Mouse (Mus musculus) midbrain, embryonic 10.5 days (tissue): ENCODE data around the gene Prmt7. TPM values are rescaled to one million over a fixed set of nuclear protein-coding genes. Genes with fewer than 3 reads are reported as not detected.

Source experiments
- DNase-seq: peaks from one replicate; pipeline ENCODE4 v3.0.0-alpha.2; 2017; ENCODE audit warnings: low spot score
- H3K27ac ChIP-seq: fragments of 300-500 bp; sonication (generic); replicated peaks from 2 replicates; pipeline ENCODE4 v1.5.1; 2016; ENCODE audit warnings: mild to moderate bottlenecking
- H3K27me3 ChIP-seq: fragments of 300-500 bp; sonication (generic); 2 replicates; pipeline ENCODE4 v1.6.1; 2016; ENCODE audit warnings: low read depth, mild to moderate bottlenecking; ENCODE audit not compliant: poor library complexity, severe bottlenecking
- H3K36me3 ChIP-seq: fragments of 300-500 bp; sonication (generic); 2 replicates; pipeline ENCODE4 v1.6.1; 2016; ENCODE audit warnings: mild to moderate bottlenecking, moderate library complexity
- H3K4me1 ChIP-seq: fragments of 300-500 bp; sonication (generic); 2 replicates; pipeline ENCODE4 v1.6.1; 2016
- H3K4me3 ChIP-seq: fragments of 300-500 bp; sonication (generic); 2 replicates; pipeline ENCODE4 v1.5.1; 2016; ENCODE audit warnings: mild to moderate bottlenecking, moderate library complexity
- H3K9me3 ChIP-seq: fragments of 300-500 bp; sonication (generic); replicated peaks from 2 replicates; pipeline ENCODE4 v1.6.1; 2016; ENCODE audit warnings: mild to moderate bottlenecking
- WGBS: fragments of 180-500 bp; shearing (Covaris S2); methylation state at CpG from one replicate; pipeline ENCODE4 v1.1.7; 2016; 5-methylcytosine and 5-hydroxymethylcytosine counted together
- polyA plus RNA-seq: library from polyadenylated mRNA; unstranded; fragments of >200 nt; fragmentation: Nextera tagmentation; extraction: Ambion mirVana; gene quantifications from 2 replicates; pipeline ENCODE4 v1.2.1, GENCODE M21; 2016

Gene Prmt7
- polyA plus RNA-seq, 1 experiment from 2014 or later = 81.6 TPM

DNA sequence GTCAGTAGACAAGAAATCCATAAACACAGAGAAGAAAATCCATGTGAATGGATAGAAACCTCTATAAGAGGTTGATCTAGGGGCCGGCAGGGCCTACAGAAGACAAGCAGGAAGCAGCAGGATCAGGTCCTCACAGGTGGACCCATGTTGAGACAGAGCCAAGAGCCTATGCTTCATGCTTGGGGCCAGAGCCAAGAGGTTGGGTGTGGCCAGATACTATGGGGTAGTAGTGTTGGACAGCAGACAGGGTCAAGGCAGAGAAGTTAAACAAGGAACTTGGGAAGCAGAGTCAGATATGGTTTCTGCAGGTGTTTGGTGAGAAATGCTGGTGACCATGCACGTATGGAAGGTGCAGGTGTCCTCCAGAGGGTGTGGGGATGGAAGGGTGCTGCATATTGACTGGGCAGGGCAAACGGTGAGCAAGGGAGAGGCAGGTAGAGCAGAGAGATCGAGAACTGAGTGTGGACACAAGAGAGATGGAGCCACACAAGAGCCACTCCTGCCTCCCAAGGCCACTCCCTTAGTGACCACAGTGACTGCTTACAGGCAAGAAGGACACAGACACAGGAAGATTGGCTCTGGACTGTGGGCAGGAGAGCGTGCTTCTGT lies 66.1 kb downstream of the Prmt7 start:
- no peak for DNase-seq
- Histone ChIP-seq H3K27ac (no peak overlapping the region), H3K27me3 (no peaks in the 10 kb centered on the region), H3K9me3 (no peaks in the 10 kb centered on the region), H3K36me3 (no peaks in the 10 kb centered on the region), H3K4me3 (no peak overlapping the region), H3K4me1 (peaks cover 16% of the 10 kb centered on the region)
- WGBS = 86% methylated on average over 5 of the region's 5 CpGs

DNA sequence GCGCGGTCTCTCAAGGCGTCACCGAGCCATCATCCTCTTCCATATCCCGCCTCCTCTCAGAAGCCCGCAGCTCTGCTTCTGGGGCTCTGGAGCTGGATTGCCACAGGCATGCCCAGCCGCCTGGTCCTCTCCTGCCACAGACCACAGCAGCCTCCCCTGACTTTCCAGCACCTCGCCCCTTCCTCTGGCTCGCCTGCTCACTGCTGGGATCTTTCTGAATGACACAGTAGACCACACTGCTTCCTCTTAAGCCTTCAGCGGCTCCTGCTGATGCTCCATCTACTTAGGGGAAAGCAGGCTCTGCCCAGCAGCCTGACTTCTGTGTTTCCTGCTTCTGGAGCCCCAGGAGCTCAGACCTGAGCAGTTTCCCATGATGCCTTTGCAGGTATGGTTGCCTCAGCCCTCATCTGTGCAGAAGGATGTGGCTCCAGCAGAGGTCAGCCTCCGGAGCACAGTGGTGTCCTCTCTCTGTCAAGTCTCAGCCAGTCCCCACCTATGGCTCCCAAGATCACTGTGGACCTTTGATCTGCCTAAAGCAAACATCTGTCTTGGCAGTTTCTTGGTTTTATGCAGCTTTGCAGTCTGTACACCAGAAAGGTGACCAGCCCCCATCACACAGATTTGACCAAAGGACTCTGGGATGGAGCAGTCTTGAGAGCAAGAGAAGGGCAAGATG lies 67.8 kb downstream of the Prmt7 start:
- no peak for DNase-seq
- Histone ChIP-seq H3K27me3 (no peaks in the 10 kb centered on the region), H3K4me3 (no peak overlapping the region), H3K4me1 (peaks cover 6% of the 10 kb centered on the region; the same call in 1 of the 2 replicates), H3K9me3 (no peaks in the 10 kb centered on the region), H3K36me3 (peaks cover 2% of the 10 kb centered on the region; the same call in 1 of the 2 replicates), H3K27ac (no peak overlapping the region)
- WGBS = 85% methylated on average over 11 of the region's 11 CpGs

DNA sequence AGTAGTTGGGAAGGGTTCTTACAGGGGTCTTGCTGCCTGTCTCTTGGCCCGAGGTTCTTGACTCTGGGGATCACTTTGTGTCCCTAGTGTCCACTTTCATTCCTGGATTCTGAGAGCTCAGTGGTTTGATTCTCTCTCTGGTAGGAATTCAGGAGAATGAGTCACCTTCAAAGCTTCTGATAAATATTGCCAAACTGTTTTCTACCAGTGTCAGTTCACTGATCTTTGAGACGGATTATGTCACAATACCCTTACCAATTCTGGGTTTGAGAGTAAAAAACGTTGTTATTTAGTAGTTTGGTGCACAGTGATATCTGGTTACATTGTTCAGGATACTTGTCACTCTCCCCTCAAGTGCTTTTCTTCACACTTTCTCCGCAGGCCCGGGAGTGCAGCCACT lies 69.4 kb downstream of the Prmt7 start:
- peaks cover 7% of the 10 kb centered on the region; the same call in 1 of the 2 replicates for H3K36me3 ChIP-seq
- no peak overlapping the region for H3K27ac ChIP-seq
- H3K9me3 ChIP-seq = no peaks in the 10 kb centered on the region
- no peak overlapping the region for H3K4me3 ChIP-seq
- 52% methylated on average over 5 of the region's 5 CpGs for WGBS
- H3K27me3 ChIP-seq = no peaks in the 10 kb centered on the region
- DNase-seq = no peak
- H3K4me1 ChIP-seq = peaks cover 6% of the 10 kb centered on the region; the same call in 1 of the 2 replicates

DNA sequence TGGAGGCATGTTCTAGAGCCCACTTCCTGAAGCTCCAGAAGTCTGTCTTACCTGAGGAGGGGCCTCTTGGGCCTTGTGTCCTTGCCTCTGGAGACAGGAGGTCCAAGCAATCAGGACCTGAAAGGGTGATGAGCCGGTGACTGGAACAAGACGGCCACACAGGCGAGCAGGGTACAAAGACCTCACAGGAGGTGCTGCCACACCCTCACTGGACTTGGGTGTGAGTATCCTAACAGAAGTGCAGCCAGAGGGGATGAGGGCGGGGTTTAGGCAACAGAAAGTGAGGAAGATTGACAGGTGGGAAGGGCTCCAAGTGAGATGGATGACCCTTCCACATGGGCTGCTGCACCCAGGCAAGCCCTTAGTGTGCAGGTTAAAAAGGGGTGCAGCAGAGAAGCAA lies 70.1 kb downstream of the Prmt7 start:
- H3K9me3 ChIP-seq = no peaks in the 10 kb centered on the region
- H3K27me3 ChIP-seq = no peaks in the 10 kb centered on the region
- H3K36me3 ChIP-seq = peaks cover 7% of the 10 kb centered on the region; the same call in 1 of the 2 replicates
- peaks cover 6% of the 10 kb centered on the region; the same call in 1 of the 2 replicates for H3K4me1 ChIP-seq
- no peak overlapping the region for H3K27ac ChIP-seq
- WGBS = 50% methylated on average over 4 of the region's 4 CpGs
- no peak for DNase-seq
- no peak overlapping the region for H3K4me3 ChIP-seq

DNA sequence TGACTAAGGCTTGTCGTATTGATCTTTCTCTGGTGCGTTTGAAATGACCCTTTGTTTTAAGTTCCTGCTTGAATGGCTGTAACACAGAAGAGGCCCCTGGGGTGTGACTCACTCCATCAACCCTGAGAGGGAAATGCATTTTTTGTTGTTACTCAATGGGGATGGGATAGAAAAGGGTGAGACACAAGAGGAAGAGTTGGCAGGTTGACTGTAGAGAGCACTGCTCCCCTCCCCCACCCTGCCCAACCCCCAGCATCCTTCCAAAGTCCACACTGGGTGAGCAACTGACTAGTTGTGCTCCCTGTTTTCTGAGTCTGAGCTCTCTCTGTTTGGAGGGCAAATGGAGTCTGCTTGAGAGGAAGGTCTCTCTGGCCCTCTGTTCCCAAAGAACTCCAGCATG lies 76.7 kb downstream of the Prmt7 start:
- no peaks in the 10 kb centered on the region for H3K27me3 ChIP-seq
- DNase-seq = no peak
- H3K4me1 ChIP-seq = peaks cover 14% of the 10 kb centered on the region
- 37% methylated on average over 2 of the region's 2 CpGs for WGBS
- no peak overlapping the region for H3K4me3 ChIP-seq
- peaks cover 7% of the 10 kb centered on the region; the same call in 1 of the 2 replicates for H3K36me3 ChIP-seq
- no peak overlapping the region for H3K27ac ChIP-seq
- no peaks in the 10 kb centered on the region for H3K9me3 ChIP-seq

DNA sequence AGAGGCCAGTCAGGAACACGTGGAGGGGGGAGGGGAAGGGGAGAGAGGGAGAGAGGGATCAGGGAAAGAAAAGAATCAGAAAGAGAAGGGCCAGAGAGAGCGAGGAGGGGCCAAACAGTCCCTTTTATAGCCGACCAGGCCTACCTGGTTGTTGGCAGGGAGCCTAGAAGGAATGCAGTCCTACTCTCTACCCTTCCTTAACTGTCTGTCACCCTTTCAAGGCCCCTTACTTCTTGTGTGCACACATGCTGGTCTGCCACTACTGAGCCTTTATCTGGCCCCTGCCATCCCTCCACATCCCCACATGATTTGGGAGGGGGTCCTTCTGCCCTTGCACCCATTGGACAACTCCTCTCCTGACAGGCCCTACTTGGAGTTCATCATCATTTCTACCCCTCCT lies 78.0 kb downstream of the Prmt7 start:
- no peak for DNase-seq
- Histone ChIP-seq H3K4me1 (peaks cover 18% of the 10 kb centered on the region), H3K36me3 (0 out of 2 replicates have a peak, but pooled peaks cover 3% of the 10 kb centered on the region), H3K4me3 (no peak overlapping the region), H3K9me3 (no peaks in the 10 kb centered on the region), H3K27ac (no peak overlapping the region), H3K27me3 (no peaks in the 10 kb centered on the region)
- 41% methylated on average over 3 of the region's 3 CpGs for WGBS

DNA sequence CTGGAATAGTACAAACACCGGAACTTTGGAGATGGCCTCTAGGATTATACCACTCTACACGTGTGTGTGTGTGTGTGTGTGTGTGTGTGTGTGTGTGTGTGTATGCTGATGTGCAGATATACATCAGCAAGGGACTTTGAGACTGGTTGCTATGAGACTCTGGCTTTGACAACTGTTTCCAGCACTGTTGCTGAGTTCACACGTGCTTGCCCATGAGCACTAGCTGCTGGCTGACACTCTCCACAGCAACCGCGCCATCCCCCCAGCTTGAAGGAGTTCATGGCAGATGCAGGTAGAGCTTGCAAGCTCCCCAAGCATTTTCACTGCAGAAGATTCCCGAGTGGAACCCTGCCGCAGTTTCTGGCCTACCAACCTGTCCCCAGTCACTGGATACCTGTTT lies 78.7 kb downstream of the Prmt7 start:
- DNase-seq = no peak
- no peak overlapping the region for H3K4me3 ChIP-seq
- H3K27ac ChIP-seq = no peak overlapping the region
- no peaks in the 10 kb centered on the region for H3K9me3 ChIP-seq
- 62% methylated on average over 7 of the region's 7 CpGs for WGBS
- H3K36me3 ChIP-seq = 0 out of 2 replicates have a peak, but pooled peaks cover 3% of the 10 kb centered on the region
- H3K4me1 ChIP-seq = peaks cover 18% of the 10 kb centered on the region
- no peaks in the 10 kb centered on the region for H3K27me3 ChIP-seq

DNA sequence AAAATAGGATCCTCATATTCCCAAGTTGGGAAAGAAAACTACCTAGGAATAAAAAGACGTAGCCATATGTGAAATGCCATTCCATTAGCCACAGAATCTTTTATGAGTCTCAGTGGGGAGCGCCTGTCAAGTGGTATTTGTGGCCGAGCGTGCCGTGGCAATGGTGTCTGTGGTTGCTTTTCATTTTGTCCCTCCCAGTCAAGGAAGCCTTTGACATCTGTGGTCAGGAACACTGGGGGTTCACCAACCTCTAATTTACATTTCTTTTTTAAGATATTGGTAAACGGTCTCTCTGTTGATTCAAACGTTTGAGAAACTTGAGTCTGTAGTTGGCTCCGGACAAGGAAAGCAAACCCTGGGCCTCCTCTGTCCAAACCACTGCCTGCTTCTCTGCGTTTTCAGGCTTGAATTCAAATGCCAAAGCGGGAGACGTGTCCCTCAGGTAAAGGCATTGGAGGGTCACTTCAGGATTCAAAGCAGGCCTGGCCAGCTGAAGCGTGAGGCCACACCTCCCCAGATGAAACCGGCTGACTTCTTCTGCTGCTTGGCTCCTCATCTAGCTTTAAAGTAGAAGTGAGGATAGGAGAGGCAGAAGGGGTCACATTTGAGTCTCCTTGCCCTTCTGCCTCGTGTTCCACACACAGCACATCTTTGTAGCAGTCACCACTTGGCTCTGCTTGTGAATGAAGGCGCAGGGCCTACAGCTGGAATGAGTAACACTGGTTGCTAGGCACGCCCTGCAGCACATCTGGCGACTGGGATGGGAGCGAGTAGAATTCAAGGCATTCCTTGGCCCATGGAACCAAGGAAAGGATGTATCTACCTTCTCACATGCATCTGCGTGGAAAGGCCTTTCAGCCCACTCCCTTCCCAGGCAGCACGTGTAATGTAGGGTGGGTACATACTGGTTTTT lies 82.0 kb downstream of the Prmt7 start:
- WGBS = 79% methylated on average over 20 of the region's 20 CpGs
- H3K4me1 ChIP-seq = peaks cover 14% of the 10 kb centered on the region
- no peaks in the 10 kb centered on the region for H3K27me3 ChIP-seq
- H3K9me3 ChIP-seq = no peaks in the 10 kb centered on the region
- no peaks in the 10 kb centered on the region for H3K36me3 ChIP-seq
- no peak overlapping the region for H3K27ac ChIP-seq
- no peak overlapping the region for H3K4me3 ChIP-seq
- no peak for DNase-seq

DNA sequence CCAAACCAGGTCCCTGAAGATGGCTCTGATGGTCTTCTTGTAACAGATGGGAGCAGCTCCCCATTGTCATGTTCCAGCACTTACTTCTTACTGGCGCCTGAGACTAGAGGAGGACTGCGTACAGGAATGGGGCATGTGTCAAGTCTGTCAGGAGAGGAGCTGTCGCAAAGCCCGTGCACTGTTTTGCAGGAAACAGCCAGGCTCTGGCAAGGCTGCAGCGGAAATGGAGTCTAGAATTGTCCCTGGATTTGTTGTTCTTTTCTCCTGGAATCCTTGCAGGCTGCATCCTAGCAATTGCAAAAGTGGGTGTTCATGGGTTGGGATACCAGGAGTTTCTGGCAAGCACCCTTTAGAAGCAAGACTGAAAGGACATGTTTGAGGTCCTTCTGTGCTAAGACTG lies 87.5 kb downstream of the Prmt7 start:
- H3K4me3 ChIP-seq = no peak overlapping the region
- no peaks in the 10 kb centered on the region for H3K27me3 ChIP-seq
- H3K36me3 ChIP-seq = no peaks in the 10 kb centered on the region
- H3K9me3 ChIP-seq = no peaks in the 10 kb centered on the region
- 83% methylated on average over 5 of the region's 5 CpGs for WGBS
- no peak overlapping the region for H3K27ac ChIP-seq
- H3K4me1 ChIP-seq = 0 out of 2 replicates have a peak, but pooled peaks cover 13% of the 10 kb centered on the region
- DNase-seq = no peak

DNA sequence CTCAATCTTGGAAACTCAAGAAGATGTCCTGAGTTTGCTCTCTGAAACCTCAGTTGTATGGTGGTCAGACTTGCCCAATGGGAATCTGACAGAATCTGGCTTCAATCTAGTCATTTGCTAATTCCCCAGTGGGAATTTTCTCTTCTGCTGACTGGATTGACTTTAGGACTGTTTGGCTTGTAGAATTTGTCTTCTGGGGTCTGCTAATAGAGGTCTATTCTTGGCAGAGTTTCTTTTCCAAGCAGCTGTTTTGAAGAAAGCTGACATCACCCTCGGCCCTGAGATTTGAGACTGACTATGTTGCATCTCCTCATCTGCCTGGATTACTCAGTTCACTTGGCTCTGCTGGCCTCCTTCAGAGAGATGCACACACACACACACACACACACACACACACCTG lies 88.1 kb downstream of the Prmt7 start:
- no peak overlapping the region for H3K27ac ChIP-seq
- WGBS = 83% methylated on average over 1 of the region's 1 CpGs
- no peak overlapping the region for H3K4me3 ChIP-seq
- no peaks in the 10 kb centered on the region for H3K36me3 ChIP-seq
- no peak for DNase-seq
- H3K27me3 ChIP-seq = no peaks in the 10 kb centered on the region
- no peaks in the 10 kb centered on the region for H3K9me3 ChIP-seq
- H3K4me1 ChIP-seq = 0 out of 2 replicates have a peak, but pooled peaks cover 13% of the 10 kb centered on the region

DNA sequence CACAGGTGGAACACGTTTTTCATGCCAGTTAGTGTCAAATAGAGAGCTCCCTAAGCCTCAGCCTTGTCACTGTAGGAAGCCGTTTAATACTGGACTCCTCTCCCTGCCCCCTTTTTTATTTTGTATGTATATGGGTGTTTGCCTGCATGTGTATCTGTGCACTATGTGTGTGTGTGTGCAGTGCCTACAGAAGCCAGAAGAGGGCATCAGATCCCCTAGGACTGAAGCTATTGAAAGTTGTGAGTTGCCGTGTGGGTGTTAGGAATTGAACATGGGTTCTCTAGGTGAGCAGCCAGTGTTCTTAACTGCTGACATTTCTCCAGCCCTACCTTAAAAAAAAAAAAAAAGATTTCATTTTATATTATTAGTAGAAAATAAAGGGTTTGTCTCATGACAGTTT lies 89.0 kb downstream of the Prmt7 start:
- H3K4me3 ChIP-seq = no peak overlapping the region
- H3K27me3 ChIP-seq = no peaks in the 10 kb centered on the region
- H3K9me3 ChIP-seq = no peaks in the 10 kb centered on the region
- 0 out of 2 replicates have a peak, but pooled peaks cover 13% of the 10 kb centered on the region for H3K4me1 ChIP-seq
- no peak for DNase-seq
- 84% methylated on average over 3 of the region's 3 CpGs for WGBS
- H3K27ac ChIP-seq = no peak overlapping the region
- H3K36me3 ChIP-seq = no peaks in the 10 kb centered on the region

DNA sequence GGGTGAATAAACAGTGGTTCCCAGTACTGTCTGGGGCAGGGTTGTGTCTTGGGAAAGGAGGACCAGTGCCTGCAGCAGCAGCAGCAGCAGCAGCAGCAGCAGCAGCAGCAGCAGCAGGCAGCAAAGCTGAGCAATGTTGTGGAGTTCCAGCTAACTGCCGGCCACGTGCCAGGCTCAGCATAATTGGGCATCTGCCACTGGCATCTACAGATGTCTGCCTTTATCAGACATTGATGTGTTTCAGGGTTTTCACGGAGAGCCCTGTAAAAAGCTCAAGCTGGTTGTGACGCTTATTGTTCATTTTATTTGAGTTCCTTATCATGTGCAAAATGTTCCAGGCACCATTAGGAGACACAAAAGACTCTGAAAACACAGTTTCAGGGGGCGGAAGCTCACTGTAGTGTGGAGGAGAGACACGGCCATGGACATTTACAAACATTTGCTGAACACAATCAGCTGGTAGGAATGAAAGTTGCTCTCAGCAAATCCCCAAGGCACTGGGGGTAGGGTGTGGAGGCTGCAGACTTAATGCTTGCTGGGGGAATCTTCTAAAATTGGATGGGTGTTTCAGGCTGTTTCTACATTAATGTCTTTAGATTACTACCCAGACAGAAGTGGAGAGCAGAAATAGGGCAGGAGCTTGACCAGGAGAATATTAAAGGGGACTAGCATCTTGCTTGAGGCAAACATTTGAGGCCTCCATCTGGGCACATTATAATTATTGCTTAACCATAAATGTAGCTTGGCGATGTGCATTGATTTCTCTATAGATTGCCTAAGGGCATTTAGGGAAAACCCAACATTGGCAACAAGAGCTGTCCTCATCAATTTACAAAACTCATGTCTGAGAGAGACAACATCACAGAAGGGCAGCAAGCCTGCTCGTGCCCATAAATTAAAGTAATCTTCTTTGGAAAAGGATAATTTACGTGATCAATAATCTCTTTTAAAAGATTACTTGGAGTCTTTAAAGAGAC lies 90.3 kb downstream of the Prmt7 start:
- H3K9me3 ChIP-seq = no peaks in the 10 kb centered on the region
- H3K36me3 ChIP-seq = no peaks in the 10 kb centered on the region
- H3K27ac ChIP-seq = no peak overlapping the region
- 0 out of 2 replicates have a peak, but pooled peaks cover 13% of the 10 kb centered on the region for H3K4me1 ChIP-seq
- H3K4me3 ChIP-seq = no peak overlapping the region
- DNase-seq = no peak
- 71% methylated on average over 9 of the region's 9 CpGs for WGBS
- no peaks in the 10 kb centered on the region for H3K27me3 ChIP-seq
